8 mouse cellular contexts compared by ENCODE assay signal in the genomic region with DNA sequence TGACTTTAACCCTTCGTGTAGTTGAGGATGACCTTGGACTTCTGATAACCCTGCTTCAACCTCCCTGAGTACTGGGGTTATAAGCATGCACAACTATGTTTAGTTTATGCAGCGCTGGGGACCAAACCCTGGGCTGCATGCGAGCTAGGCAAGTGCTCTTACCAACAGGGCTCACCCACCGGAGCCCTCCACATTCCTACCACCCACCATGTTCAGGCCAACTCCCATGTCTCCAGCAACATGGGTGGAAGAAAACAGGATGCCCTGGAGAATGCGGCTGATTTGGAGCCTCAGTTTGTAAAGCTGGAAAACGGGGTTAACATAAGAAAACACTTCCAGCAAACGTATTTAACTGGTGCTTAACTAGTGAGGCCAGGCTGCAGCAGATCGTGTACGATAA. TPM values are rescaled to one million over a fixed set of nuclear protein-coding genes. Genes with fewer than 3 reads are reported as not detected.
A peak's percentile ranks its signal among the peaks of the same experiment; 100 is the strongest.
DNase-seq lines count a peak whose midpoint lies in the region; ATAC-seq and TF ChIP-seq lines count a peak whose summit lies in the region.
"Had no signal": no experiment of that assay in that cellular context is flagged by ENCODE, and none has a peak within 500 bp of the region (broad histone marks: within the 10 kb centered on the region; RNA-seq: fewer than 3 reads in every experiment).

No protein-coding gene starts in this region.

- H3K9me3 ChIP-seq in lung, embryonic 16.5 days (ENCODE audit: control insufficient read depth, low read length): no peaks in the 10 kb centered on the region
- no peaks in the 10 kb centered on the region for H3K9me3 ChIP-seq in limb, embryonic 13.5 days
- no peaks in the 10 kb centered on the region for H3K9me3 ChIP-seq in stomach, embryonic 14.5 days (ENCODE audit: control insufficient read depth, low read depth, low read length)

- H3K4me2 ChIP-seq in lung, embryonic 16.5 days (ENCODE audit: low read depth, low read length): peak overlapping the region; percentile 87
- H3K4me2 ChIP-seq in limb, embryonic 13.5 days (replicated peaks): peak overlapping the region; percentile 78
- peak overlapping the region; percentile 80 for H3K4me2 ChIP-seq in stomach, embryonic 14.5 days (replicated peaks; ENCODE audit: low read depth, low read length)

- no peaks in the 10 kb centered on the region for H3K36me3 ChIP-seq in lung, embryonic 16.5 days (ENCODE audit: control insufficient read depth, insufficient read depth, low read length)
- H3K36me3 ChIP-seq in limb, embryonic 13.5 days: peaks cover 9% of the 10 kb centered on the region
- no peaks in the 10 kb centered on the region for H3K36me3 ChIP-seq in stomach, embryonic 14.5 days (ENCODE audit: control insufficient read depth, insufficient read depth, low read length)

- peak overlapping the region; percentile 85 for H3K9ac ChIP-seq in lung, embryonic 16.5 days (ENCODE audit: low read length)
- H3K9ac ChIP-seq in limb, embryonic 13.5 days: peak overlapping the region; percentile 92
- peak overlapping the region; percentile 68 for H3K9ac ChIP-seq in stomach, embryonic 14.5 days (replicated peaks; ENCODE audit: low read depth, low read length)

- no peak for ATAC-seq in lung, embryonic 16.5 days (ENCODE audit: low read depth)
- ATAC-seq in limb, embryonic 13.5 days (ENCODE audit: low FRiP score, low read depth): no peak
- ATAC-seq in stomach, embryonic 14.5 days (ENCODE audit: insufficient number of reproducible peaks, insufficient read depth, low FRiP score, low read depth): no peak

- TF ChIP-seq CTCF in embryonic fibroblast, embryonic 13.5 days (IDR thresholded peaks at IDR 0.05; ENCODE audit: borderline replicate concordance, insufficient read depth, low read length): no peak

- H3K4me3 ChIP-seq in lung, embryonic 16.5 days (ENCODE audit: low read length): peak overlapping the region; percentile 82
- peak overlapping the region; percentile 75 for H3K4me3 ChIP-seq in embryonic fibroblast, embryonic 13.5 days (ENCODE audit: insufficient read depth, low read length)
- peak overlapping the region; percentile 80 for H3K4me3 ChIP-seq in limb, embryonic 13.5 days
- H3K4me3 ChIP-seq in stomach, embryonic 14.5 days (ENCODE audit: low read depth, low read length): peak overlapping the region; percentile 65

- peaks cover 15% of the 10 kb centered on the region for H3K4me1 ChIP-seq in lung, embryonic 16.5 days (replicated peaks; ENCODE audit: control insufficient read depth, insufficient read depth, low read length)
- H3K4me1 ChIP-seq in embryonic fibroblast, embryonic 13.5 days (ENCODE audit: control insufficient read depth, insufficient read depth, low read length): peaks cover 5% of the 10 kb centered on the region; the same call in 1 of the 2 replicates
- H3K4me1 ChIP-seq in limb, embryonic 13.5 days: peaks cover 65% of the 10 kb centered on the region
- H3K4me1 ChIP-seq in stomach, embryonic 14.5 days (ENCODE audit: control insufficient read depth, insufficient read depth, low read length): peaks cover 11% of the 10 kb centered on the region; the same call in 1 of the 2 replicates

- DNase-seq in lung, postnatal 36 days: no peak
- no peak for DNase-seq in adrenal gland, postnatal 14 days
- DNase-seq in cerebellum, adult 8-10 months: no peak

- TF ChIP-seq POLR2A in embryonic fibroblast, embryonic 13.5 days (IDR thresholded peaks at IDR 0.05; ENCODE audit: low read depth, low read length): no peak

- WGBS in lung, embryonic 16.5 days: 15% methylated on average over 9 of the region's 9 CpGs
- 17% methylated on average over 9 of the region's 9 CpGs for WGBS in limb, embryonic 13.5 days
- 16% methylated on average over 9 of the region's 9 CpGs for WGBS in stomach, embryonic 14.5 days

- no peaks in the 10 kb centered on the region for H3K27me3 ChIP-seq in lung, embryonic 16.5 days (ENCODE audit: control insufficient read depth, insufficient read depth, low read depth, low read length)
- no peaks in the 10 kb centered on the region for H3K27me3 ChIP-seq in limb, embryonic 13.5 days
- no peaks in the 10 kb centered on the region for H3K27me3 ChIP-seq in stomach, embryonic 14.5 days (ENCODE audit: control insufficient read depth, insufficient read depth, low read length)

- H3K27ac ChIP-seq in lung, embryonic 16.5 days (ENCODE audit: low read length): no peak overlapping the region; the same call in 1 of the 2 replicates
- H3K27ac ChIP-seq in embryonic fibroblast, embryonic 13.5 days (ENCODE audit: insufficient read depth, low read length): no peak overlapping the region
- H3K27ac ChIP-seq in limb, embryonic 13.5 days: peak overlapping the region; percentile 87; the same call in 1 of the 2 replicates
- peak overlapping the region; percentile 87; the same call in 1 of the 2 replicates for H3K27ac ChIP-seq in stomach, embryonic 14.5 days (ENCODE audit: low read length)

RNA-seq across cellular contexts. Expression of gene Plod1, which starts 0.7 kb away (rescaled TPM):
- 50.8 and 51.4 TPM in 2 replicates for polyA plus RNA-seq in lung, embryonic 16.5 days (2015; fragmentation: Nextera tagmentation; extraction: Ambion mirVana)
- 53.3 and 64.4 TPM in 2 replicates for polyA plus RNA-seq in embryonic fibroblast, embryonic 13.5 days (2011; ENCODE audit: insufficient read length, low read depth, missing spikeins)
- polyA plus RNA-seq in limb, embryonic 13.5 days (2015; fragmentation: Nextera tagmentation; extraction: Ambion mirVana): 78.2 and 82.8 TPM in 2 replicates
- 53.0 and 56.0 TPM in 2 replicates for polyA plus RNA-seq in stomach, embryonic 14.5 days (2014; fragmentation: Nextera tagmentation; extraction: Ambion mirVana)
- total RNA-seq in adrenal gland, postnatal 14 days (2021): 43.7 and 44.2 TPM in 2 replicates

RNA-seq across cellular contexts. Expression of gene 2510039O18Rik, which starts 4.8 kb away (rescaled TPM):
- 9.2 and 11.7 TPM in 2 replicates for polyA plus RNA-seq in lung, embryonic 16.5 days (2015; fragmentation: Nextera tagmentation; extraction: Ambion mirVana)
- polyA plus RNA-seq in embryonic fibroblast, embryonic 13.5 days (2011; ENCODE audit: insufficient read length, low read depth, missing spikeins): 33.0 and 36.8 TPM in 2 replicates
- 13.4 and 13.7 TPM in 2 replicates for polyA plus RNA-seq in limb, embryonic 13.5 days (2015; fragmentation: Nextera tagmentation; extraction: Ambion mirVana)
- 17.6 and 20.0 TPM in 2 replicates for polyA plus RNA-seq in stomach, embryonic 14.5 days (2014; fragmentation: Nextera tagmentation; extraction: Ambion mirVana)
- total RNA-seq in adrenal gland, postnatal 14 days (2021): 43.4 and 44.0 TPM in 2 replicates

RNA-seq across cellular contexts. Expression of gene Mfn2, which starts 31.4 kb away (rescaled TPM):
- polyA plus RNA-seq in lung, embryonic 16.5 days (2015; fragmentation: Nextera tagmentation; extraction: Ambion mirVana): 34.6 and 36.6 TPM in 2 replicates
- polyA plus RNA-seq in embryonic fibroblast, embryonic 13.5 days (2011; ENCODE audit: insufficient read length, low read depth, missing spikeins): 55.3 and 60.2 TPM in 2 replicates
- polyA plus RNA-seq in limb, embryonic 13.5 days (2015; fragmentation: Nextera tagmentation; extraction: Ambion mirVana): 33.7 and 37.8 TPM in 2 replicates
- 26.5 and 29.8 TPM in 2 replicates for polyA plus RNA-seq in stomach, embryonic 14.5 days (2014; fragmentation: Nextera tagmentation; extraction: Ambion mirVana)
- total RNA-seq in adrenal gland, postnatal 14 days (2021): 191 and 207 TPM in 2 replicates

RNA-seq across cellular contexts. Expression of gene Nppb, which starts 49.7 kb away (rescaled TPM):
- 2.9 and 4.2 TPM in 2 replicates for polyA plus RNA-seq in lung, embryonic 16.5 days (2015; fragmentation: Nextera tagmentation; extraction: Ambion mirVana)
- polyA plus RNA-seq in embryonic fibroblast, embryonic 13.5 days (2011; ENCODE audit: insufficient read length, low read depth, missing spikeins): 2.5 and 6.2 TPM in 2 replicates
- polyA plus RNA-seq in limb, embryonic 13.5 days (2015; fragmentation: Nextera tagmentation; extraction: Ambion mirVana): not detected in 2 replicates
- not detected in 2 replicates for polyA plus RNA-seq in stomach, embryonic 14.5 days (2014; fragmentation: Nextera tagmentation; extraction: Ambion mirVana)
- total RNA-seq in adrenal gland, postnatal 14 days (2021): not detected in 2 replicates
- total RNA-seq: neutrophil, adult 5-6 weeks had no signal

Comparison
In these comparisons a context has a peak if more than half of its experiments do, and no peak if none do; other contexts are left out.
1. H3K27ac ChIP-seq: peak in limb, embryonic 13.5 days (single experiment) and stomach, embryonic 14.5 days (single experiment); none in lung, embryonic 16.5 days (single experiment) and embryonic fibroblast, embryonic 13.5 days (single experiment).
2. Peak in every context shown above with its lines, with median percentiles within 50 percentile points of each other: H3K4me2 ChIP-seq, H3K4me3 ChIP-seq and H3K9ac ChIP-seq.